Mouse (Mus musculus) kidney, adult 2 months (tissue): ENCODE data around the gene Tdg. TPM values are rescaled to one million over a fixed set of nuclear protein-coding genes. Genes with fewer than 3 reads are reported as not detected.

Source experiments
- DNase-seq: peaks from one replicate; pipeline ENCODE4 v3.0.0; 2021
- H3K27ac ChIP-seq: fragments of 200-500 bp; 2 replicates; pipeline ENCODE4 v1.5.1; 2012; ENCODE audit warnings: low read depth, low read length, control low read depth, inconsistent platforms; ENCODE audit not compliant: insufficient read depth
- H3K27me3 ChIP-seq: fragments of 200-500 bp; replicated peaks from 2 replicates; pipeline ENCODE4 v1.6.1; 2012; ENCODE audit warnings: mild to moderate bottlenecking, moderate library complexity, low read length, inconsistent platforms; ENCODE audit not compliant: control insufficient read depth, insufficient read depth
- H3K36me3 ChIP-seq: fragments of 200-500 bp; 2 replicates; pipeline ENCODE4 v1.6.1; 2012; ENCODE audit warnings: mild to moderate bottlenecking, moderate library complexity, low read length, inconsistent platforms; ENCODE audit not compliant: control insufficient read depth, insufficient read depth
- H3K4me1 ChIP-seq: fragments of 200-500 bp; 2 replicates; pipeline ENCODE4 v1.6.1; 2011; ENCODE audit warnings: low read length; ENCODE audit not compliant: control insufficient read depth, insufficient read depth
- H3K4me3 ChIP-seq: fragments of 200-500 bp; 2 replicates; pipeline ENCODE4 v1.5.1; 2011; ENCODE audit warnings: mild to moderate bottlenecking, low read depth, low read length, control low read depth; ENCODE audit not compliant: insufficient read depth
- CTCF ChIP-seq: fragments of 200-500 bp; conservative IDR thresholded peaks from 2 replicates; pipeline ENCODE4 v1.5.1; 2011; ENCODE audit warnings: low read depth, mild to moderate bottlenecking, control low read depth, low read length, moderate library complexity, mixed read lengths; ENCODE audit not compliant: insufficient read depth, insufficient read length
- POLR2A ChIP-seq: fragments of 200-500 bp; IDR thresholded peaks from one replicate; pipeline ENCODE4 v1.6.1; 2011; ENCODE audit warnings: low read depth, low read length, control low read depth
- WGBS: fragments of 180-500 bp; shearing (Covaris S2); methylation state at CpG from one replicate; pipeline ENCODE4 v1.1.7; 2018; 5-methylcytosine and 5-hydroxymethylcytosine counted together
- polyA plus RNA-seq: library from polyadenylated mRNA; depleted of rRNA; stranded (reverse); fragments of >200 nt; gene quantifications from 2 replicates; pipeline ENCODE4 v1.2.3, GENCODE M21; 2012

Gene Tdg
- polyA plus RNA-seq, 1 experiment = 17.6 TPM

GRCm38 (mm10) chr10:82663289-82663688, 33.7 kb downstream of the Tdg start:
- no peak for DNase-seq
- no peaks in the 10 kb centered on the region for H3K4me1 ChIP-seq
- WGBS = 80% methylated on average over 2 of the region's 2 CpGs
- no peaks in the 10 kb centered on the region for H3K27me3 ChIP-seq
- TF ChIP-seq CTCF (no peak), POLR2A (no peak)
- no peak overlapping the region for H3K4me3 ChIP-seq
- no peak overlapping the region for H3K27ac ChIP-seq
- no peaks in the 10 kb centered on the region for H3K36me3 ChIP-seq

- no peak overlapping the region for H3K4me3 ChIP-seq
- H3K36me3 ChIP-seq = no peaks in the 10 kb centered on the region
- H3K4me1 ChIP-seq = no peaks in the 10 kb centered on the region
- 61% methylated on average over 3 of the region's 3 CpGs for WGBS
- H3K27ac ChIP-seq = no peak overlapping the region
- H3K27me3 ChIP-seq = no peaks in the 10 kb centered on the region
- TF ChIP-seq POLR2A (no peak), CTCF (no peak)
- no peak for DNase-seq
Observed at GRCm38 (mm10) chr10:82665951-82666350, 36.3 kb downstream of the Tdg start.

GRCm38 (mm10) chr10:82666436-82667234, 37.0 kb downstream of the Tdg start:
- Histone ChIP-seq H3K36me3 (no peaks in the 10 kb centered on the region), H3K27me3 (no peaks in the 10 kb centered on the region), H3K4me1 (no peaks in the 10 kb centered on the region), H3K4me3 (no peak overlapping the region), H3K27ac (no peak overlapping the region)
- 17% methylated on average over 22 of the region's 22 CpGs for WGBS
- DNase-seq = peak; percentile 87
- TF ChIP-seq CTCF (peak; percentile 96), POLR2A (no peak)

GRCm38 (mm10) chr10:82670205-82670604, 40.6 kb downstream of the Tdg start:
- no peak for DNase-seq
- TF ChIP-seq CTCF (no peak), POLR2A (no peak)
- Histone ChIP-seq H3K36me3 (no peaks in the 10 kb centered on the region), H3K4me3 (no peak overlapping the region), H3K4me1 (no peaks in the 10 kb centered on the region), H3K27ac (no peak overlapping the region), H3K27me3 (no peaks in the 10 kb centered on the region)
- 73% methylated on average over 6 of the region's 6 CpGs for WGBS

DNA sequence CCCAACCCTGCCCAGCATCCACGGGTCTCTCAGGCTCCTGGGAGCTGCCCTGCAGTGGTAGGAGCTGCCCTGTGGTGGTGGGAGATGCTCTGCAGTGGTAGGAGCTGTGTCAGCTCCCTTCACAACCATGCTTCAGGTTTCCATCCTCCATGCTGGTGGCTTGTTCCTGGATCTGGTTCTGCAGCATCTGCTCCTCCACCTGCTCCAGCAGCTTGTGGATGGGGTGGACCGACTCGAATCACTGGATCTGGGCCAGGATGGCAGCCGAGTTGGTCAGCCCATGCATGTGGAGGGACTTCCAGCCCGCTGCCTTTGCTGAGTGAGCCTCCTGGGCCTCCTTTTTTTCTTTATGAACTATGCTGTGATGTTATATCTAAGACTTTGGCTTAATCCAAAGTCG, 47.3 kb downstream of the Tdg start:
- Histone ChIP-seq H3K4me3 (no peak overlapping the region), H3K27ac (no peak overlapping the region), H3K36me3 (no peaks in the 10 kb centered on the region), H3K4me1 (no peaks in the 10 kb centered on the region), H3K27me3 (no peaks in the 10 kb centered on the region)
- WGBS = 78% methylated on average over 6 of the region's 6 CpGs
- no peak for TF ChIP-seq POLR2A
- no peak for DNase-seq

GRCm38 (mm10) chr10:82680769-82681168, 51.1 kb downstream of the Tdg start:
- no peak for DNase-seq
- WGBS = 87% methylated on average over 5 of the region's 5 CpGs
- no peaks in the 10 kb centered on the region for H3K27me3 ChIP-seq
- no peaks in the 10 kb centered on the region for H3K4me1 ChIP-seq
- no peak for TF ChIP-seq POLR2A
- no peak for TF ChIP-seq CTCF
- H3K27ac ChIP-seq = no peak overlapping the region
- no peaks in the 10 kb centered on the region for H3K36me3 ChIP-seq
- no peak overlapping the region for H3K4me3 ChIP-seq

DNA sequence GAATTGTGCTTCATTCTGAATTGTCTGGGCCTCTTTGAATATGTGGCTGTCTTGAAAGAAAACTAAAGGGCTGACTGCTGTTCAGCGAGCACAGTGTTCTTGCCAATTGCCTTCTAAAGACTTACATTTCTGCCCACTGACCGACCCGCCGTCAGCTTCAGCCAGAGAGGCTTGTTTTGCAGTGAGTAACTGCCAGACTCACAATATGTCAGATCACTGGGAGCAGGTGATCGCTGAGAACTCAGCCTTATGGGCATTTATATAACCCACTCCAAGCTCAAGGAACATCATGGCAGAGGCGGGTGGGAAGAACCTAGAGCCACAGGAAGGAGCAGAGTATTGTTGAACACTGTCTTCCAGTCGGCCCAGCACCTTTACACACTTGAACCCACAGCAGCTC, 52.0 kb downstream of the Tdg start:
- Histone ChIP-seq H3K36me3 (no peaks in the 10 kb centered on the region), H3K27me3 (no peaks in the 10 kb centered on the region), H3K4me3 (no peak overlapping the region), H3K27ac (no peak overlapping the region), H3K4me1 (no peaks in the 10 kb centered on the region)
- DNase-seq = no peak
- TF ChIP-seq CTCF (no peak), POLR2A (no peak)
- 87% methylated on average over 7 of the region's 7 CpGs for WGBS

DNA sequence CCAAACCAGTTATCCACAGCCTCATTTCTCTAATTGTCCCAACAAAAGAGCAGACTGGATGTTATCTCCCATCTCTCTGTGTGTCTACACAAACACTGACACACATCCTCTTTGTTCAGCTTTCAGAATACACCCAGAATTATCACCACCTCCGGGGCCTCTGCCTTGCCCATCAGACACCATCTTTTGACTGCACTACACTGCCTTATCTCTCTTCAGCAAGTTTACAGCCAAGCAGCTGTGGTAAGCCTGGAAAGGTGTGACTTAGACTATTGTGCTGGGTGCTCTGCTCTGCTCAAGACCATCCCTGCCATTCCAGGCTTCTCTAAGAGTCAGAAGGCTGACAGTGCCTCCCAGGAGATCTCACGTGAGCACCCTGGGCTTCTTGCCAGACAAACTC, 55.8 kb downstream of the Tdg start:
- no peak overlapping the region for H3K4me3 ChIP-seq

More for the DNA sequence above, 55.8 kb downstream of the Tdg start:
- no peak for DNase-seq
- no peaks in the 10 kb centered on the region for H3K27me3 ChIP-seq
- H3K36me3 ChIP-seq = no peaks in the 10 kb centered on the region
- H3K4me1 ChIP-seq = no peaks in the 10 kb centered on the region
- 62% methylated on average over 2 of the region's 2 CpGs for WGBS
- H3K27ac ChIP-seq = no peak overlapping the region
- TF ChIP-seq POLR2A (no peak), CTCF (no peak)
